Mouse (Mus musculus) midbrain, embryonic 14.5 days (tissue): ENCODE data around the gene Fcamr. TPM values are rescaled to one million over a fixed set of nuclear protein-coding genes. Genes with fewer than 3 reads are reported as not detected.

Experiments
- ATAC-seq: fragments of 200-750 bp; cut with Nextera tagmentation; 2 replicates; pipeline ENCODE4 v1.8.0; 2017; ENCODE audit warnings: moderate number of reproducible peaks, moderate library complexity; ENCODE audit not compliant: low FRiP score, low TSS enrichment
- DNase-seq: peaks from one replicate; pipeline ENCODE4 v3.0.0-alpha.2; 2015
- H3K27ac ChIP-seq: fragments of 300-500 bp; sonication (generic); replicated peaks from 2 replicates; pipeline ENCODE4 v1.5.1; 2014; ENCODE audit warnings: mild to moderate bottlenecking, low read depth, low read length, moderate library complexity
- H3K27me3 ChIP-seq: fragments of 300-500 bp; sonication (generic); 2 replicates; pipeline ENCODE4 v1.6.1; 2014; ENCODE audit warnings: low read length, control low read depth, mixed read lengths; ENCODE audit not compliant: control insufficient read depth, insufficient read depth
- H3K36me3 ChIP-seq: fragments of 300-500 bp; sonication (generic); 2 replicates; pipeline ENCODE4 v1.6.1; 2014; ENCODE audit warnings: low read length, control low read depth; ENCODE audit not compliant: control insufficient read depth, insufficient read depth
- H3K4me1 ChIP-seq: fragments of 300-500 bp; sonication (generic); 2 replicates; pipeline ENCODE4 v1.6.1; 2014; ENCODE audit warnings: mild to moderate bottlenecking, antibody characterized with exemption, low read length, control low read depth; ENCODE audit not compliant: control insufficient read depth, insufficient read depth
- H3K4me2 ChIP-seq: fragments of 300-500 bp; sonication (generic); 2 replicates; pipeline ENCODE4 v1.6.1; 2014; ENCODE audit warnings: mild to moderate bottlenecking, low read length, moderate library complexity
- H3K4me3 ChIP-seq: fragments of 300-500 bp; sonication (generic); replicated peaks from 2 replicates; pipeline ENCODE4 v1.5.1; 2014; ENCODE audit warnings: low read depth, low read length
- H3K9ac ChIP-seq: fragments of 300-500 bp; sonication (generic); replicated peaks from 2 replicates; pipeline ENCODE4 v1.6.1; 2014; ENCODE audit warnings: mild to moderate bottlenecking, low read length, moderate library complexity
- H3K9me3 ChIP-seq: fragments of 300-500 bp; sonication (generic); 2 replicates; pipeline ENCODE4 v1.6.1; 2016; ENCODE audit warnings: low read length, control low read depth, mixed read lengths; ENCODE audit not compliant: control insufficient read depth
- WGBS: fragments of 180-500 bp; shearing (Covaris S2); extraction: QIAGEN DNeasy Blood & Tissue Kit; methylation state at CpG from one replicate; pipeline ENCODE4 v1.1.7; 2014; 5-methylcytosine and 5-hydroxymethylcytosine counted together
- polyA plus RNA-seq: library from polyadenylated mRNA; unstranded; fragments of >200 nt; fragmentation: Nextera tagmentation; extraction: Ambion mirVana; gene quantifications from 2 replicates; pipeline ENCODE4 v1.2.1, GENCODE M21; 2014

Fcamr gene
- polyA plus RNA-seq, 1 experiment from 2014 or later = not detected

DNA sequence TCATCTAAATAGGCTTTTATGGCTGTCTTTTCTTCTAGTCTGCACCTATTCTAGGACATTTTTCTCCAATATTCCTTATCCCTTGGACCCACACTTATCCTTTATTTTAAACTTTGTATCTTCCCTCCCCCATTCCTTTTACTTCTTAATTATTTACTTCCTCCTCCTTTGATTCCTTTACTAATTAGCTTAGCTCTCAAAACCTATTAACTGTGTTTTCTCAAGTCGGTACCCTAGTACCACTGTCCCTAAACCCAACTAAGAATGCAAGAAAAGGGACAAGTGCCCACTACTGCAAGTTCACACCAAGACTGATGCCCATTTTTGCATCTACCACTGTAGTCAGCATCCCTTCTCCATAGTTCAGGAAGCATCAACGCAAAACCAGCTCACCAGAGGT is 55.0 kb downstream of the Fcamr start:
- DNase-seq = no peak
- no peaks in the 10 kb centered on the region for H3K9me3 ChIP-seq
- no peaks in the 10 kb centered on the region for H3K27me3 ChIP-seq
- H3K4me3 ChIP-seq = no peak overlapping the region
- H3K9ac ChIP-seq = no peak overlapping the region
- no peak overlapping the region for H3K27ac ChIP-seq
- no peaks in the 10 kb centered on the region for H3K36me3 ChIP-seq
- ATAC-seq = no peak
- H3K4me2 ChIP-seq = no peak overlapping the region
- H3K4me1 ChIP-seq = no peaks in the 10 kb centered on the region
- WGBS = 95% methylated on average over 2 of the region's 2 CpGs

DNA sequence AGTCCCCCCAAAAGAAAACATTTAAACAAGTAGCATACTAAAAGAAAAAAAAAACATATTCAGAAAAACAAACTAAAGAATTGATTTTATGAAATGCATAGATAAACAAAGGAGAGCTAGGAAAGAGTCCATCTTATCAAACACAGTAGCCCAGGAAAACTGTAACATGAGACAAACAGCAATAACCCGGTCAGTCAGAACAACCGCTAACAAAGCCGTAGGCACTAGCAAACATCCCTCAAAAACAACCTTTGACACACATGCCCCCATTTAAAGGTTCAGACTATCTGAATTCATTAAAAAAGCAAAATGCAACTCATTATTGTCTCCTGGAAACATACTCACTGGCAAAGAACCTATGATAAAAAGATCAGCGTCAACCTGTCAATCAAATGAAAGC is 56.8 kb downstream of the Fcamr start:
- Histone ChIP-seq H3K36me3 (no peaks in the 10 kb centered on the region), H3K9ac (no peak overlapping the region), H3K27me3 (no peaks in the 10 kb centered on the region), H3K4me3 (no peak overlapping the region), H3K4me2 (no peak overlapping the region), H3K4me1 (no peaks in the 10 kb centered on the region), H3K9me3 (no peaks in the 10 kb centered on the region), H3K27ac (no peak overlapping the region)
- DNase-seq = no peak
- ATAC-seq = no peak
- WGBS = 82% methylated on average over 4 of the region's 4 CpGs

DNA sequence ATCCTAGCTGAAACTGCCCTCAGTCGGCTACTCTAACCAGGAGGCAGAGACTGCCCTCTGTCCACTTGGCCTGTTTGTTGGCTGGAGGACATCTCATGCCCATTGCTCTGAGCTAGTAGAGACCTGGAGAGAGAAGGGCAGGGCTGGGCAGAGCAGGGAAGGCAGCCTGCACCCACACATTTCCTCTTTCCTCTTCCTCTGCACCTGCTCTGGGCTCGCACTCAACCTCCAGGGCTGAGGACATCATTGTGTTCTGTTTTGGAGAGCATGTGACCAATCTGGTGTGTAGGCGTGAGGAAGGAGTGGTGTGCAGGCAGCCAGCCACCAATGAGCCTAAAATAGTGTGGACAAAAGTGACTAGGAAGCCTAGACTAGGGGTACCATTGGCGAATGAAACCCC is 63.5 kb downstream of the Fcamr start:
- no peaks in the 10 kb centered on the region for H3K9me3 ChIP-seq
- H3K27ac ChIP-seq = no peak overlapping the region
- H3K36me3 ChIP-seq = no peaks in the 10 kb centered on the region
- H3K27me3 ChIP-seq = no peaks in the 10 kb centered on the region
- H3K4me3 ChIP-seq = no peak overlapping the region
- DNase-seq (no peak), ATAC-seq (no peak)
- H3K4me2 ChIP-seq = no peak overlapping the region
- H3K4me1 ChIP-seq = no peaks in the 10 kb centered on the region
- WGBS = 93% methylated on average over 4 of the region's 4 CpGs
- H3K9ac ChIP-seq = no peak overlapping the region

Other genes with a start within 250 kb of the Fcamr start
- gene Zp3r, start 171.3 kb upstream of the Fcamr start, polyA plus RNA-seq = not detected in 2 replicates
- 0.16 TPM in 1 of 2 replicates, not detected in the other for gene C4bp, start 139.3 kb upstream of the Fcamr start, polyA plus RNA-seq
- gene Gm29427, start 85.1 kb upstream of the Fcamr start, polyA plus RNA-seq = not detected in 2 replicates
- gene Yod1, start 83.6 kb upstream of the Fcamr start, polyA plus RNA-seq = 14.7 and 15.4 TPM in 2 replicates
- gene Pfkfb2, start 71.6 kb upstream of the Fcamr start, polyA plus RNA-seq = 21.9 and 24.8 TPM in 2 replicates
- gene AA986860, start 68.9 kb upstream of the Fcamr start, polyA plus RNA-seq = 0.18 and 0.28 TPM in 2 replicates
- not detected in 2 replicates for gene Pigr, start 25.8 kb downstream of the Fcamr start, polyA plus RNA-seq
- not detected in 2 replicates for gene Fcmr, start 64.8 kb downstream of the Fcamr start, polyA plus RNA-seq
- gene Il24, start 86.6 kb downstream of the Fcamr start, polyA plus RNA-seq = not detected in 2 replicates
- gene Il20, start 110.5 kb downstream of the Fcamr start, polyA plus RNA-seq = not detected in 2 replicates
- gene Il19, start 139.2 kb downstream of the Fcamr start, polyA plus RNA-seq = not detected in 2 replicates
- gene Il10, start 218.9 kb downstream of the Fcamr start, polyA plus RNA-seq = not detected in 2 replicates